Mouse (Mus musculus): Measurements from ENCODE around the gene Cacna1a. TPM values are rescaled to one million over a fixed set of nuclear protein-coding genes. Genes with fewer than 3 reads are reported as not detected.

Gene Cacna1a
- polyA plus RNA-seq, 1 experiment from 2014 or later: 0.15 TPM

- Histone ChIP-seq H3K36me3 (replicated peaks) (no peaks in the 10 kb centered on the region), H3K9ac (no peak overlapping the region), H3K9me3 (replicated peaks) (no peaks in the 10 kb centered on the region), H3K27me3 (no peaks in the 10 kb centered on the region; the same call in 1 of the 2 replicates), H3K4me2 (no peak overlapping the region), H3K27ac (replicated peaks) (no peak overlapping the region), H3K4me1 (replicated peaks) (no peaks in the 10 kb centered on the region), H3K4me3 (replicated peaks) (no peak overlapping the region)
- no peak for ATAC-seq (ENCODE audit: insufficient read depth)
- WGBS (ENCODE audit: insufficient replicate concordance): 34% methylated on average over 6 of the region's 6 CpGs
Observed at GRCm38 (mm10) chr8:84539376-84539775, 151.1 kb downstream of the Cacna1a start.

GRCm38 (mm10) chr8:84542481-84542880 lies 154.2 kb downstream of the Cacna1a start:
- H3K4me3 ChIP-seq (replicated peaks): no peak overlapping the region
- WGBS (ENCODE audit: insufficient replicate concordance): 63% methylated on average over 7 of the region's 7 CpGs
- no peak overlapping the region for H3K27ac ChIP-seq (replicated peaks)
- no peaks in the 10 kb centered on the region for H3K9me3 ChIP-seq (replicated peaks)
- no peak overlapping the region for H3K4me2 ChIP-seq
- H3K4me1 ChIP-seq (replicated peaks): no peaks in the 10 kb centered on the region
- H3K9ac ChIP-seq: no peak overlapping the region
- no peaks in the 10 kb centered on the region for H3K36me3 ChIP-seq (replicated peaks)
- no peaks in the 10 kb centered on the region; the same call in none of the 2 replicates for H3K27me3 ChIP-seq
- ATAC-seq (ENCODE audit: insufficient read depth): no peak

- Histone ChIP-seq H3K27me3 (no peaks in the 10 kb centered on the region; the same call in none of the 2 replicates), H3K9me3 (replicated peaks) (no peaks in the 10 kb centered on the region), H3K27ac (replicated peaks) (no peak overlapping the region), H3K9ac (no peak overlapping the region), H3K36me3 (replicated peaks) (no peaks in the 10 kb centered on the region), H3K4me1 (replicated peaks) (no peaks in the 10 kb centered on the region), H3K4me3 (replicated peaks) (no peak overlapping the region), H3K4me2 (no peak overlapping the region)
- WGBS (ENCODE audit: insufficient replicate concordance): 24% methylated on average over 3 of the region's 3 CpGs
- no peak for ATAC-seq (ENCODE audit: insufficient read depth)
Observed at GRCm38 (mm10) chr8:84545522-84545921, 157.3 kb downstream of the Cacna1a start.

- WGBS (ENCODE audit: insufficient replicate concordance): 54% methylated on average over 4 of the region's 4 CpGs
- no peak for ATAC-seq (ENCODE audit: insufficient read depth)
- Histone ChIP-seq H3K4me1 (replicated peaks) (no peaks in the 10 kb centered on the region), H3K4me3 (replicated peaks) (no peak overlapping the region), H3K27me3 (peaks cover 34% of the 10 kb centered on the region), H3K27ac (replicated peaks) (no peak overlapping the region), H3K9ac (no peak overlapping the region), H3K4me2 (no peak overlapping the region), H3K36me3 (replicated peaks) (no peaks in the 10 kb centered on the region), H3K9me3 (replicated peaks) (no peaks in the 10 kb centered on the region)
Observed at GRCm38 (mm10) chr8:84552457-84552856, 164.2 kb downstream of the Cacna1a start.

GRCm38 (mm10) chr8:84553106-84553505 lies 164.9 kb downstream of the Cacna1a start:
- Histone ChIP-seq H3K4me3 (replicated peaks) (no peak overlapping the region), H3K27me3 (peaks cover 40% of the 10 kb centered on the region), H3K9ac (no peak overlapping the region), H3K4me2 (no peak overlapping the region), H3K27ac (replicated peaks) (no peak overlapping the region), H3K9me3 (replicated peaks) (no peaks in the 10 kb centered on the region), H3K36me3 (replicated peaks) (no peaks in the 10 kb centered on the region), H3K4me1 (replicated peaks) (no peaks in the 10 kb centered on the region)
- 73% methylated on average over 8 of the region's 8 CpGs for WGBS (ENCODE audit: insufficient replicate concordance)
- ATAC-seq (ENCODE audit: insufficient read depth): no peak

- no peak for ATAC-seq (ENCODE audit: insufficient read depth)
- no peak overlapping the region for H3K4me2 ChIP-seq
- H3K27ac ChIP-seq (replicated peaks): no peak overlapping the region
- no peaks in the 10 kb centered on the region for H3K4me1 ChIP-seq (replicated peaks)
- no peaks in the 10 kb centered on the region for H3K9me3 ChIP-seq (replicated peaks)
- WGBS (ENCODE audit: insufficient replicate concordance): 54% methylated on average over 4 of the region's 4 CpGs
- no peaks in the 10 kb centered on the region for H3K36me3 ChIP-seq (replicated peaks)
- H3K27me3 ChIP-seq: peaks cover 45% of the 10 kb centered on the region
- no peak overlapping the region for H3K9ac ChIP-seq
- no peak overlapping the region for H3K4me3 ChIP-seq (replicated peaks)
Observed at GRCm38 (mm10) chr8:84553617-84554016, 165.4 kb downstream of the Cacna1a start.

GRCm38 (mm10) chr8:84554301-84555027 lies 166.2 kb downstream of the Cacna1a start:
- H3K9me3 ChIP-seq (replicated peaks): no peaks in the 10 kb centered on the region
- ATAC-seq (ENCODE audit: insufficient read depth): no peak
- WGBS (ENCODE audit: insufficient replicate concordance): 32% methylated on average over 14 of the region's 14 CpGs
- H3K4me1 ChIP-seq (replicated peaks): no peaks in the 10 kb centered on the region
- H3K36me3 ChIP-seq (replicated peaks): no peaks in the 10 kb centered on the region
- H3K4me3 ChIP-seq (replicated peaks): no peak overlapping the region
- no peak overlapping the region for H3K27ac ChIP-seq (replicated peaks)
- peaks cover 54% of the 10 kb centered on the region for H3K27me3 ChIP-seq
- no peak overlapping the region for H3K4me2 ChIP-seq
- H3K9ac ChIP-seq: no peak overlapping the region

- 54% methylated on average over 7 of the region's 7 CpGs for whole genome bisulfite sequencing (ENCODE audit: insufficient replicate concordance)
- no peak for ATAC-seq (ENCODE audit: insufficient read depth)
Observed at GRCm38 (mm10) chr8:84555269-84555668, 167.0 kb downstream of the Cacna1a start.

GRCm38 (mm10) chr8:84557936-84558335 lies 169.7 kb downstream of the Cacna1a start:
- Histone ChIP-seq H3K27ac (replicated peaks) (no peak overlapping the region), H3K4me2 (no peak overlapping the region), H3K9me3 (replicated peaks) (no peaks in the 10 kb centered on the region), H3K27me3 (peaks cover 79% of the 10 kb centered on the region), H3K36me3 (replicated peaks) (no peaks in the 10 kb centered on the region), H3K9ac (no peak overlapping the region), H3K4me3 (replicated peaks) (no peak overlapping the region), H3K4me1 (replicated peaks) (peaks cover 9% of the 10 kb centered on the region)
- 59% methylated on average over 4 of the region's 4 CpGs for WGBS (ENCODE audit: insufficient replicate concordance)
- ATAC-seq (ENCODE audit: insufficient read depth): no peak

More at GRCm38 (mm10) chr8:84555269-84555668, 167.0 kb downstream of the Cacna1a start:
- Histone ChIP-seq H3K4me1 (replicated peaks) (no peaks in the 10 kb centered on the region), H3K9ac (no peak overlapping the region), H3K4me3 (replicated peaks) (no peak overlapping the region), H3K9me3 (replicated peaks) (no peaks in the 10 kb centered on the region), H3K4me2 (no peak overlapping the region), H3K36me3 (replicated peaks) (no peaks in the 10 kb centered on the region), H3K27me3 (peaks cover 62% of the 10 kb centered on the region), H3K27ac (replicated peaks) (no peak overlapping the region)

- Histone ChIP-seq H3K4me1 (replicated peaks) (peaks cover 9% of the 10 kb centered on the region), H3K36me3 (replicated peaks) (no peaks in the 10 kb centered on the region), H3K4me3 (replicated peaks) (peak overlapping the region; percentile 32; the same call in 1 of the 2 replicates), H3K27me3 (peaks cover 83% of the 10 kb centered on the region), H3K9ac (no peak overlapping the region), H3K9me3 (replicated peaks) (no peaks in the 10 kb centered on the region), H3K27ac (replicated peaks) (no peak overlapping the region), H3K4me2 (peak overlapping the region; percentile 42)
- ATAC-seq (ENCODE audit: insufficient read depth): no peak
- 1% methylated on average over 68 of the region's 84 CpGs for WGBS (ENCODE audit: insufficient replicate concordance)
Observed at GRCm38 (mm10) chr8:84559121-84559604, 170.9 kb downstream of the Cacna1a start.

GRCm38 (mm10) chr8:84561698-84562097 lies 173.5 kb downstream of the Cacna1a start:
- Histone ChIP-seq H3K9me3 (replicated peaks) (no peaks in the 10 kb centered on the region), H3K4me1 (replicated peaks) (peaks cover 14% of the 10 kb centered on the region), H3K9ac (no peak overlapping the region), H3K27ac (replicated peaks) (no peak overlapping the region), H3K4me2 (no peak overlapping the region), H3K36me3 (replicated peaks) (no peaks in the 10 kb centered on the region), H3K27me3 (peaks cover 77% of the 10 kb centered on the region), H3K4me3 (replicated peaks) (no peak overlapping the region)
- 22% methylated on average over 4 of the region's 4 CpGs for WGBS (ENCODE audit: insufficient replicate concordance)
- peak; percentile 49; the same call in 1 of the 2 replicates for ATAC-seq (ENCODE audit: insufficient read depth)

Measured in liver, embryonic 15.5 days (tissue).